1 mouse cellular context compared by ENCODE assay signal in genomic region chr10:81161602-81162317, GRCm38 (mm10).
TF ChIP-seq lines count a peak whose summit lies in the region.

No protein-coding gene starts in this region.

TF ChIP-seq in CH12.LX, 34 proteins besides CTCF, POLR2A, EP300 and RAD21 (continued from another document):
- TF ChIP-seq ZMIZ1 (IDR thresholded peaks at IDR 0.05; ENCODE audit: low read depth, low read length) = 0 out of 2 replicates have a peak, but pooled peaks have one; percentile 33
- TF ChIP-seq MEF2A (IDR thresholded peaks at IDR 0.05; ENCODE audit: borderline replicate concordance, low read depth, low read length) = peak; percentile 20; the same call in 1 of the 2 replicates
- no peak for TF ChIP-seq GABPA (IDR thresholded peaks at IDR 0.05; ENCODE audit: insufficient replicate concordance, low read depth, low read length)
- TF ChIP-seq MXI1 (IDR thresholded peaks at IDR 0.05; ENCODE audit: low read depth, low read length) = no peak
- TF ChIP-seq JUND (conservative IDR thresholded peaks at IDR 0.05; ENCODE audit: low read depth, low read length) = no peak
- TF ChIP-seq UBTF (IDR thresholded peaks at IDR 0.05; ENCODE audit: low read depth, low read length) = no peak
- TF ChIP-seq NRF1 (IDR thresholded peaks at IDR 0.05; ENCODE audit: low read depth, low read length) = peak; percentile 70
- TF ChIP-seq IRF4 (IDR thresholded peaks at IDR 0.05; ENCODE audit: low read depth, low read length) = no peak
- TF ChIP-seq NELFE (IDR thresholded peaks at IDR 0.05; ENCODE audit: low read depth, low read length) = no peak
- TF ChIP-seq ETS1 (conservative IDR thresholded peaks at IDR 0.05; ENCODE audit: low read depth, low read length) = peak; percentile 55
- peak; percentile 67 for TF ChIP-seq USF2 (conservative IDR thresholded peaks at IDR 0.05; ENCODE audit: low read depth, low read length)
- no peak for TF ChIP-seq ZC3H11A (IDR thresholded peaks at IDR 0.05; ENCODE audit: low read depth, low read length)
- TF ChIP-seq JUN (IDR thresholded peaks at IDR 0.05; ENCODE audit: insufficient read depth, low read depth, low read length) = no peak
- no peak for TF ChIP-seq ZNF384 (IDR thresholded peaks at IDR 0.05; ENCODE audit: low read depth, low read length)
- TF ChIP-seq MAFK (IDR thresholded peaks at IDR 0.05; ENCODE audit: insufficient replicate concordance, low read length) = no peak
- TF ChIP-seq USF1 (IDR thresholded peaks at IDR 0.05; ENCODE audit: low read depth, low read length) = peak; percentile 80
- no peak for TF ChIP-seq ZKSCAN1 (IDR thresholded peaks at IDR 0.05; ENCODE audit: borderline replicate concordance, low read depth, low read length)
- no peak for TF ChIP-seq KAT2A (IDR thresholded peaks at IDR 0.05; ENCODE audit: insufficient replicate concordance, low read length)
- TF ChIP-seq MAZ (IDR thresholded peaks at IDR 0.05; ENCODE audit: low read depth, low read length) = no peak
- TF ChIP-seq MAX (IDR thresholded peaks at IDR 0.05; ENCODE audit: low read length) = peak; percentile 77
- no peak for TF ChIP-seq PAX5 (IDR thresholded peaks at IDR 0.05; ENCODE audit: low read length)
- no peak for TF ChIP-seq SMC3 (IDR thresholded peaks at IDR 0.05; ENCODE audit: low read depth, low read length)
